Mouse (Mus musculus) MEL (cell line): ENCODE results near the gene Hmgb1. TPM values are rescaled to one million over a fixed set of nuclear protein-coding genes. Genes with fewer than 3 reads are reported as not detected.

Experiments used
- DNase-seq: peaks from one replicate; pipeline ENCODE4 v3.0.0; 2011; ENCODE audit warnings: low read depth, low spot score
- H3K27ac ChIP-seq: 2 replicates; pipeline ENCODE4 v1.5.1; 2012; ENCODE audit warnings: low read depth, mild to moderate bottlenecking, control low read depth, low read length, moderate library complexity; ENCODE audit not compliant: control insufficient read depth
- H3K27me3 ChIP-seq, 2 experiments: fragments of 150-350 bp in 1 of 2; sonication (generic) in 1 of 2; 2 replicates each; pipeline ENCODE4 v1.6.1; 2012; ENCODE audit warnings: low read length in 2 of 2, mild to moderate bottlenecking in 2 of 2, improper control_type of control experiment in 1 of 2, moderate library complexity in 1 of 2; ENCODE audit not compliant: insufficient read depth in 2 of 2, control insufficient read depth in 1 of 2
- H3K36me3 ChIP-seq, 2 experiments: 2 replicates each; pipeline ENCODE4 v1.6.1; 2012 to 2014; ENCODE audit warnings: low read length in 2 of 2, improper control_type of control experiment in 1 of 2, inconsistent platforms in 1 of 2, mild to moderate bottlenecking in 1 of 2; ENCODE audit not compliant: insufficient read depth in 2 of 2, control insufficient read depth in 1 of 2
- H3K4me1 ChIP-seq, 2 experiments: fragments of 150-350 bp in 1 of 2; sonication (generic) in 1 of 2; 2 replicates each; pipeline ENCODE4 v1.6.1; 2012; ENCODE audit warnings: low read length in 2 of 2, improper control_type of control experiment in 1 of 2, mild to moderate bottlenecking in 1 of 2; ENCODE audit not compliant: insufficient read depth in 2 of 2, control insufficient read depth in 1 of 2
- H3K4me3 ChIP-seq, 2 experiments: fragments of 150-350 bp in 1 of 2; sonication (generic) in 1 of 2; 2 replicates each; pipeline ENCODE4 v1.5.1; 2012; ENCODE audit warnings: low read depth in 2 of 2, low read length in 2 of 2, mild to moderate bottlenecking in 2 of 2, moderate library complexity in 2 of 2, control low read depth in 1 of 2, improper control_type of control experiment in 1 of 2; ENCODE audit not compliant: control insufficient read depth in 1 of 2, insufficient read depth in 1 of 2
- H3K79me2 ChIP-seq: 2 replicates; pipeline ENCODE4 v1.6.1; 2012; ENCODE audit warnings: mild to moderate bottlenecking, low read length, moderate library complexity; ENCODE audit not compliant: control insufficient read depth, poor library complexity, insufficient read depth
- H3K9ac ChIP-seq: 2 replicates; pipeline ENCODE4 v1.6.1; 2012; ENCODE audit warnings: low read depth, mild to moderate bottlenecking, control low read depth, low read length, moderate library complexity; ENCODE audit not compliant: control insufficient read depth, poor library complexity, severe bottlenecking
- H3K9me3 ChIP-seq: fragments of 150-350 bp; sonication (generic); replicated peaks from 2 replicates; pipeline ENCODE4 v1.6.1; 2012; ENCODE audit warnings: mild to moderate bottlenecking, low read length, improper control_type of control experiment, moderate library complexity; ENCODE audit not compliant: insufficient read depth
- BHLHE40 ChIP-seq: IDR thresholded peaks from 2 replicates; pipeline ENCODE4 v1.6.1; 2012; ENCODE audit warnings: low read depth, mild to moderate bottlenecking, inconsistent platforms, low read length, improper control_type of control experiment, borderline replicate concordance
- E2F4 ChIP-seq: IDR thresholded peaks from 2 replicates; pipeline ENCODE4 v1.6.1; 2011; ENCODE audit warnings: low read depth, low read length, improper control_type of control experiment, borderline replicate concordance
- ELF1 ChIP-seq: IDR thresholded peaks from 2 replicates; pipeline ENCODE4 v1.6.1; 2014; ENCODE audit warnings: low read depth, mild to moderate bottlenecking, inconsistent platforms, low read length, improper control_type of control experiment, moderate library complexity
- EP300 ChIP-seq, 2 experiments: IDR thresholded peaks; 2 replicates each; pipeline ENCODE4 v1.6.1; 2011; ENCODE audit warnings: improper control_type of control experiment in 2 of 2, low read length in 2 of 2, low read depth in 1 of 2, mild to moderate bottlenecking in 1 of 2
- ETS1 ChIP-seq: IDR thresholded peaks from 2 replicates; pipeline ENCODE4 v1.6.1; 2012; ENCODE audit warnings: low read depth, mild to moderate bottlenecking, inconsistent platforms, low read length, improper control_type of control experiment, moderate library complexity
- GATA1 ChIP-seq: IDR thresholded peaks from 2 replicates; pipeline ENCODE4 v1.6.1; 2011; ENCODE audit warnings: low read depth, low read length, improper control_type of control experiment
- HCFC1 ChIP-seq: IDR thresholded peaks from 2 replicates; pipeline ENCODE4 v1.6.1; 2012; ENCODE audit warnings: low read depth, mild to moderate bottlenecking, inconsistent platforms, low read length, improper control_type of control experiment, moderate library complexity
- KAT2A ChIP-seq: conservative IDR thresholded peaks from 2 replicates; pipeline ENCODE4 v1.6.1; 2012; ENCODE audit warnings: low read depth, low read length, improper control_type of control experiment, inconsistent platforms
- MAX ChIP-seq: IDR thresholded peaks from 2 replicates; pipeline ENCODE4 v1.6.1; 2011; ENCODE audit warnings: low read length, improper control_type of control experiment
- MAZ ChIP-seq: IDR thresholded peaks from 2 replicates; pipeline ENCODE4 v1.6.1; 2012; ENCODE audit warnings: low read depth, mild to moderate bottlenecking, inconsistent platforms, low read length, improper control_type of control experiment
- MYB ChIP-seq: IDR thresholded peaks from 2 replicates; pipeline ENCODE4 v1.6.1; 2011; ENCODE audit warnings: mild to moderate bottlenecking, low read depth, low read length, improper control_type of control experiment
- MYC ChIP-seq: IDR thresholded peaks from 2 replicates; pipeline ENCODE4 v1.6.1; 2011; ENCODE audit warnings: low read depth, mild to moderate bottlenecking, low read length, improper control_type of control experiment, moderate library complexity
- POLR2A ChIP-seq, 2 experiments: IDR thresholded peaks; 2 replicates each; pipeline ENCODE4 v1.6.1; 2011 to 2012; ENCODE audit warnings: low read length in 2 of 2, mild to moderate bottlenecking in 2 of 2, control low read depth in 1 of 2, improper control_type of control experiment in 1 of 2, low read depth in 1 of 2, moderate library complexity in 1 of 2; ENCODE audit not compliant: control insufficient read depth in 1 of 2, insufficient read depth in 1 of 2, poor library complexity in 1 of 2
- RCOR1 ChIP-seq: IDR thresholded peaks from 2 replicates; pipeline ENCODE4 v1.6.1; 2012; ENCODE audit warnings: low read depth, mild to moderate bottlenecking, inconsistent platforms, low read length, improper control_type of control experiment
- SIN3A ChIP-seq: IDR thresholded peaks from 2 replicates; pipeline ENCODE4 v1.6.1; 2012; ENCODE audit warnings: low read length, improper control_type of control experiment, inconsistent platforms
- SMC3 ChIP-seq: IDR thresholded peaks from 2 replicates; pipeline ENCODE4 v1.6.1; 2011; ENCODE audit warnings: low read depth, low read length, improper control_type of control experiment
- TBP ChIP-seq: IDR thresholded peaks from 2 replicates; pipeline ENCODE4 v1.8.0; 2011; ENCODE audit warnings: low read depth, low read length, improper control_type of control experiment
- TCF12 ChIP-seq: IDR thresholded peaks from 2 replicates; pipeline ENCODE4 v1.6.1; 2014; ENCODE audit warnings: low read depth, mild to moderate bottlenecking, inconsistent platforms, low read length, improper control_type of control experiment, moderate library complexity
- USF1 ChIP-seq: IDR thresholded peaks from 2 replicates; pipeline ENCODE4 v1.6.1; 2014; ENCODE audit warnings: low read depth, mild to moderate bottlenecking, inconsistent platforms, low read length, improper control_type of control experiment, moderate library complexity
- ZC3H11A ChIP-seq: IDR thresholded peaks from 2 replicates; pipeline ENCODE4 v1.6.1; 2012; ENCODE audit warnings: low read depth, mild to moderate bottlenecking, inconsistent platforms, low read length, improper control_type of control experiment
- ZKSCAN1 ChIP-seq: IDR thresholded peaks from 2 replicates; pipeline ENCODE4 v1.6.1; 2012; ENCODE audit warnings: low read depth, mild to moderate bottlenecking, inconsistent platforms, low read length, improper control_type of control experiment, moderate library complexity
- ZNF384 ChIP-seq: IDR thresholded peaks from 2 replicates; pipeline ENCODE4 v1.6.1; 2012; ENCODE audit warnings: low read depth, mild to moderate bottlenecking, inconsistent platforms, low read length, improper control_type of control experiment
- polyA plus RNA-seq, 2 experiments: library from polyadenylated mRNA; stranded (reverse) in 1 of 2; unstranded in 1 of 2; fragments of >175 nt in 1 of 2; fragments of >200 nt in 1 of 2; gene quantifications; 2 replicates each; pipeline versions ENCODE4 v1.2.1 to v1.2.4; 2012; ENCODE audit warnings: low replicate concordance in 2 of 2, low read depth in 1 of 2; ENCODE audit not compliant: insufficient read length in 2 of 2, insufficient read depth in 1 of 2, missing spikeins in 1 of 2
- total RNA-seq: library from RNA; depleted of rRNA; stranded (reverse); fragments of 300-350 nt; gene quantifications from 2 replicates; pipeline ENCODE4 v1.2.3, GENCODE M21; 2012

Hmgb1 gene
- total and polyA plus RNA-seq, 3 experiments = 600 to 678 TPM; not detected in 1

GRCm38 (mm10) chr5:149228700-149229618 lies 44.7 kb upstream of the Hmgb1 start (continued):
- TF ChIP-seq BHLHE40 (no peak), USF1 (no peak), MYB (no peak), E2F4 (peak; percentile 83; the same call in 1 of the 2 replicates), ZC3H11A (no peak)

DNA sequence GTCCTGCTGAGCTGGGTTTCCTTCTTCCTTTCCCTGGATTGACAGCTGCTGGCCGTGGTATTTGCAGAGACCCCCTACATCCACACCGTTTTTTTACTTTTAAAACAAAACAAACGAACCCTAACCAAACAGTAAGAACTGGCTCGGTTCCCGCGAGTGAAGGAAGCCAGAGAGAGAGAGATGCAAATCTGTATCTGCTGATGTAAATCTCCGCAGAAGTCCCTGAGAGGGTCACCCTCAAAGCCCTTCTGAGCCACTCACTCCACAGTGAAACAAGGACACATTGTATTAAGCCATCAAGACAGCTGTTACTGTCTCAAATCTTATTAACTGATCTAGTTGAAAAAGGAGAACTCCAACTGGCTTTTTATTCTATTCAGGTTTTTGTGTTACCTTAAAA lies 40.4 kb upstream of the Hmgb1 start:
- DNase-seq = no peak
- Histone ChIP-seq H3K27me3 (no peaks in the 10 kb centered on the region), H3K36me3 (peaks cover 0 to 29% of the 10 kb centered on the region in 2 experiments; a peak in 2 of 4 replicates)

DNA sequence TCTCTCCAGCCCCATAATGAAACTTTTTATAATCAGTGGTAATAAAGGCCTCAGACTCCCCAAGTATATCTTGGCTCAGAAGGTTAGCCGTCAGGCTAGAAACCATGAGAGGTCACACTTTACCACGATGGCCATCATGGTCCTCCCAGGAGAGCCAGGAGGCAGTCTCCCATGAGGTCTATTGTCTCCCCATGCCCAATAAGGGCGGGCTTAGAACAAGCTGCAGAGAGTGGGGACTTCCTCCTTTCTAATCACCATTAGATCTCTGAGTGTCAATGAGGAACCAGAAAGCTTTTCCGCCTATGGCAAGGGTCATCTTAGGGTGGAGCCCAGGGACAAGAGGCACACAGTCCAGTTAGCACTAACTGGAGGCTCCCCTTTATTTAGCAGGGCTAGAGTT lies 37.1 kb upstream of the Hmgb1 start:
- no peaks in the 10 kb centered on the region for H3K79me2 ChIP-seq
- peak; percentile 82 for DNase-seq
- TF ChIP-seq MYC = peak; percentile 71; the same call in 1 of the 2 replicates
- TF ChIP-seq EP300 (IDR thresholded peaks at IDR 0.05; ENCODE audit: low read depth in 1 of 2, low read length in 2 of 2) = peak; percentile 38 to 80; a peak in 3 of 4 replicates
- no peak for TF ChIP-seq RCOR1
- TF ChIP-seq HCFC1 = 0 out of 2 replicates have a peak, but pooled peaks have one; percentile 29
- TF ChIP-seq MAZ = peak; percentile 65
- peak; percentile 65 for TF ChIP-seq GATA1
- TF ChIP-seq E2F4 = 0 out of 2 replicates have a peak, but pooled peaks have one; percentile 33
- peak; percentile 83 for TF ChIP-seq ELF1
- TF ChIP-seq ZNF384 = 0 out of 2 replicates have a peak, but pooled peaks have one; percentile 17
- peak; percentile 66; the same call in 1 of the 2 replicates for TF ChIP-seq SIN3A
- TF ChIP-seq BHLHE40 = no peak
- no peak for TF ChIP-seq KAT2A
- TF ChIP-seq ZKSCAN1 = no peak
- TF ChIP-seq MAX = peak; percentile 80
- 0 out of 2 replicates have a peak, but pooled peaks have one; percentile 26 for TF ChIP-seq TCF12
- no peak for TF ChIP-seq POLR2A (IDR thresholded peaks at IDR 0.05; ENCODE audit: control insufficient read depth in 1 of 2, insufficient read depth in 1 of 2, low read depth in 1 of 2, low read length in 2 of 2, poor library complexity in 1 of 2)
- TF ChIP-seq TBP = 0 out of 2 replicates have a peak, but pooled peaks have one; percentile 47
- TF ChIP-seq ETS1 = peak; percentile 30; the same call in 1 of the 2 replicates
- peaks cover 22 to 39% of the 10 kb centered on the region in 2 experiments for H3K4me1 ChIP-seq
- no peaks in the 10 kb centered on the region for H3K27me3 ChIP-seq
- H3K9ac ChIP-seq = peak overlapping the region; percentile 10; the same call in 1 of the 2 replicates
- no peak overlapping the region for H3K4me3 ChIP-seq
- H3K36me3 ChIP-seq = peaks cover 0 to 40% of the 10 kb centered on the region in 2 experiments; a peak in 3 of 4 replicates
- H3K9me3 ChIP-seq = no peaks in the 10 kb centered on the region
- H3K27ac ChIP-seq = peak overlapping the region; percentile 12

More for the DNA sequence above, 40.4 kb upstream of the Hmgb1 start:
- Histone ChIP-seq H3K27ac (no peak overlapping the region), H3K9ac (no peak overlapping the region), H3K9me3 (no peaks in the 10 kb centered on the region)
- TF ChIP-seq EP300 (IDR thresholded peaks at IDR 0.05; ENCODE audit: low read depth in 1 of 2, low read length in 2 of 2) (peak in 1 of 2 experiments; percentile 12; a peak in 1 of 4 replicates), SMC3 (no peak), GATA1 (0 out of 2 replicates have a peak, but pooled peaks have one; percentile 23)
- TF ChIP-seq, all 39 proteins: peak for 2
- no peak overlapping the region for H3K4me3 ChIP-seq
- peaks cover 16 to 28% of the 10 kb centered on the region in 2 experiments for H3K4me1 ChIP-seq
- H3K79me2 ChIP-seq = no peaks in the 10 kb centered on the region; the same call in 1 of the 2 replicates
